Mouse (Mus musculus) hindbrain, embryonic 15.5 days (tissue): ENCODE measurements around the gene Ptprn2. TPM values are rescaled to one million over a fixed set of nuclear protein-coding genes. Genes with fewer than 3 reads are reported as not detected.

Source experiments
- ATAC-seq: fragments of 200-750 bp; cut with Nextera tagmentation; 2 replicates; pipeline ENCODE4 v1.8.0; 2017; ENCODE audit warnings: low read depth, moderate number of reproducible peaks, moderate TSS enrichment; ENCODE audit not compliant: low FRiP score
- H3K27ac ChIP-seq: fragments of 300-500 bp; sonication (generic); replicated peaks from 2 replicates; pipeline ENCODE4 v1.5.1; 2015; ENCODE audit warnings: mild to moderate bottlenecking, inconsistent platforms
- H3K27me3 ChIP-seq: fragments of 300-500 bp; sonication (generic); 2 replicates; pipeline ENCODE4 v1.6.1; 2015; ENCODE audit warnings: control low read depth, inconsistent platforms
- H3K36me3 ChIP-seq: fragments of 300-500 bp; sonication (generic); 2 replicates; pipeline ENCODE4 v1.6.1; 2015; ENCODE audit warnings: control low read depth, inconsistent platforms
- H3K4me1 ChIP-seq: fragments of 300-500 bp; sonication (generic); replicated peaks from 2 replicates; pipeline ENCODE4 v1.6.1; 2015; ENCODE audit warnings: control low read depth, inconsistent platforms
- H3K4me2 ChIP-seq: fragments of 300-500 bp; sonication (generic); 2 replicates; pipeline ENCODE4 v1.6.1; 2015; ENCODE audit warnings: moderate library complexity, mild to moderate bottlenecking, inconsistent platforms
- H3K4me3 ChIP-seq: fragments of 300-500 bp; sonication (generic); 2 replicates; pipeline ENCODE4 v1.5.1; 2015; ENCODE audit warnings: mild to moderate bottlenecking, inconsistent platforms
- H3K9ac ChIP-seq: fragments of 300-500 bp; sonication (generic); 2 replicates; pipeline ENCODE4 v1.6.1; 2015; ENCODE audit warnings: inconsistent platforms
- H3K9me3 ChIP-seq: fragments of 300-500 bp; sonication (generic); 2 replicates; pipeline ENCODE4 v1.6.1; 2016; ENCODE audit warnings: control low read depth, inconsistent platforms
- whole genome bisulfite sequencing: fragments of 180-500 bp; shearing (Covaris S2); methylation state at CpG from one replicate; pipeline ENCODE4 v1.1.7; 2015; 5-methylcytosine and 5-hydroxymethylcytosine counted together
- polyA plus RNA-seq: library from polyadenylated mRNA; unstranded; fragments of >200 nt; fragmentation: Nextera tagmentation; extraction: Ambion mirVana; gene quantifications from 2 replicates; pipeline ENCODE4 v1.2.1, GENCODE M21; 2015

Gene Ptprn2
- polyA plus RNA-seq, 1 experiment from 2014 or later: 14.7 TPM

DNA sequence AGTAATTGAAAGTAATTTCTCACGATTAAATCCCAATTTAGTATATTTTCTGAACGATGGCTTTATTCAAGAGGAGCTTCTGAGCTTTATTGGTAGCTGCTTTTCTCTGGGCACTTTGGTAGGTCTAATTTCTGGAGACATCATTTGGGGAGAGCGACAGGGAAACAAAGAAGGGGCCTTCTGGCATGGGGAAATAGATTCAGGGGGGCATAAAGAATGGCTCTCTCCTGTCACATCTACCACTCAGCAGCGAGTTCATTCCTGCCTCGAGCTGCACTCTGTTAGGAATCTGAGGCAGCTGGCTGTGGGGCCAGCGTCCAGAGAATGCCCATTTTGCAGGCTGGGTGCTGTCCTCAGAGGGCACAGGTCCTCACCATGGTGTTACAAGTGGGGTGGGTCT is 285.4 kb downstream of the Ptprn2 start:
- no peaks in the 10 kb centered on the region for H3K27me3 ChIP-seq
- H3K9me3 ChIP-seq: no peaks in the 10 kb centered on the region
- ATAC-seq: no peak
- H3K9ac ChIP-seq: no peak overlapping the region
- no peak overlapping the region for H3K27ac ChIP-seq
- peaks cover 3% of the 10 kb centered on the region; the same call in 1 of the 2 replicates for H3K4me1 ChIP-seq
- no peak overlapping the region for H3K4me2 ChIP-seq
- H3K36me3 ChIP-seq: no peaks in the 10 kb centered on the region
- WGBS: 56% methylated on average over 6 of the region's 6 CpGs
- H3K4me3 ChIP-seq: no peak overlapping the region

DNA sequence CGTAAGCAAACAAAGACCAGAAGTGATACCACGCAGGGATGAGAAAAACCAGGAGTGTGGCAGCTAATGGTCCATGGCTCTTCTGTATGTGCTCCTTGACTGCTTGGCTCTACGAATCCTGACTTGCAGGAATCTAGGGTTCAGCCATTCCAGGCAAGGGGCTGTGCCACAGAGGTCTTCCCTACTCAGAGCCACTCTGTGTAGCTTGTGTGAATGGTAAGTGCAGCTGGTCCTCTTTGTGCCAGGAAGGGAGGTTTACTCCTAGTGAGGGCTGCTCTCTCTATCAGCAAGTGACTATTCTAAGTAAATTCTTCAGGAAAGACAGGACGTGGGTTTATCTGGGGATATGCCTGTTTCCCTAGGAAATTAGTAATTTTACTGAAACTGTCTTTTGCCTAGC is 286.0 kb downstream of the Ptprn2 start:
- 68% methylated on average over 4 of the region's 4 CpGs for WGBS
- H3K4me3 ChIP-seq: no peak overlapping the region
- ATAC-seq: no peak
- H3K36me3 ChIP-seq: no peaks in the 10 kb centered on the region
- no peaks in the 10 kb centered on the region for H3K9me3 ChIP-seq
- H3K9ac ChIP-seq: no peak overlapping the region
- no peak overlapping the region for H3K27ac ChIP-seq
- no peak overlapping the region for H3K4me2 ChIP-seq
- H3K27me3 ChIP-seq: no peaks in the 10 kb centered on the region
- peaks cover 3% of the 10 kb centered on the region; the same call in 1 of the 2 replicates for H3K4me1 ChIP-seq

DNA sequence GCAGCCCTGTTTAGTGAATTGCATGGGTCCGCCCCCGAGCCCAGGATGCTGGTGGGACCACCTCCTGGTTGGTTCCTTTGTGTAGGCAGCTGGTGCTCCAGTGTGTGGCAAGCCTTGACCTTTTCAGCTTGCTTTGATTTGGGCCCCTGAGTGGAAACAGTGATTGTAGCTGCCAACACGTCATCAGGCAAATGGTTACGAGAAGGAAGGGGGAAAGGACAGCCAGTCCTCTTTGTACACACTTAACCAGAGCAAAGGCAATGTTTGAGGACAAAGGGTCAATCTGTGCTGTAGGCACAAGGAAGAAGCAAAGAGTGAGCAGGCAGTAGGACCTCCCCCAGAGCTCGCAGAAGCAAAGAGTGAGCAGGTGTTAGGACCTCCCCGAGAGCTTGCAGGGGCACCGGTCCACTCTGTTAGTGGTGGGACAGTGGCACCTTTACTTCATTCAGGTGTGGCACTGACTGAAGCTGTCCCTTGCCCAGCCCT is 286.6 kb downstream of the Ptprn2 start:
- no peaks in the 10 kb centered on the region for H3K27me3 ChIP-seq
- no peak overlapping the region for H3K4me2 ChIP-seq
- no peak overlapping the region for H3K9ac ChIP-seq
- no peaks in the 10 kb centered on the region for H3K36me3 ChIP-seq
- no peak overlapping the region for H3K27ac ChIP-seq
- no peaks in the 10 kb centered on the region for H3K9me3 ChIP-seq
- no peak overlapping the region for H3K4me3 ChIP-seq
- WGBS: 38% methylated on average over 7 of the region's 7 CpGs
- ATAC-seq: no peak
- H3K4me1 ChIP-seq: peaks cover 3% of the 10 kb centered on the region; the same call in 1 of the 2 replicates

DNA sequence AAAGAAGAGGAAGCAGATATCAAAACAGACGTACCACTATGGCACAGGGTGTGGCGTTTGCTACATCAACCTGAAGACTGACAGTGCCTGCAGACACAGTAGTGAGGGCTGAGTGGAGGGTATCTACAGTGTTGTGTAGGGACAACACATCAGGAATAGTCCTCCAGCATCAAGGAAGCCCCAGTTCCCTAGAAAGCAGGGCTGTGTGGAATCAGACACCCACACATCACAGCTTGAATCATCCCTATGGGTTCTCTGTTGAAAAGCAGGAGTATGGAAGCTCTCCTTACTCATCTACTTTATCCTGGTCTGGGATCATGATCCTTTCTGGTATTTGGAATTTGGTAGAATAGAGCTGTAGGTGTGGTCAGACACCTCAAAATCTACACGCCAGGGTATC is 287.8 kb downstream of the Ptprn2 start:
- 96% methylated on average over 3 of the region's 3 CpGs for WGBS
- Histone ChIP-seq H3K36me3 (no peaks in the 10 kb centered on the region), H3K9ac (no peak overlapping the region), H3K27ac (no peak overlapping the region), H3K4me1 (peaks cover 3% of the 10 kb centered on the region; the same call in 1 of the 2 replicates), H3K4me2 (no peak overlapping the region), H3K9me3 (no peaks in the 10 kb centered on the region), H3K27me3 (no peaks in the 10 kb centered on the region), H3K4me3 (no peak overlapping the region)
- ATAC-seq: no peak

DNA sequence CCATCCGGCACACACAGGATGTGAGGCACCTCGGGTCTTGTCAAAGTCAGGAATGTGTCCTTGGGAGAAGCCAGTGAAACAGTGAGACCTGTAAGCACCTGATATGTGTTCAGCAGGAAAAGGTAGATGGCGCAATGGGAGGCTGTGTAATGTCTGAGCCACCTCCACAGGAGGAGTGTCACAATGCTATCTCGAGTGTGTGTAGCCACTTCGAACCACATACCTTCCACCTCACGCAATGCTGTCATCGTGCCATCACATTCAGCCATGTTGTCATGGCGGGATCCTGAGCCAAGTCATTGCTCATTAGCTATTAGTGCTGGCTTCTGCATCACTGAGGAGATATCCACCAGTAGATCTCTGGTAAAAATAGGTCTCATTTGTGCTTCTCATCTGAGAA is 290.9 kb downstream of the Ptprn2 start:
- Histone ChIP-seq H3K36me3 (no peaks in the 10 kb centered on the region), H3K27ac (no peak overlapping the region), H3K9me3 (no peaks in the 10 kb centered on the region), H3K4me1 (no peaks in the 10 kb centered on the region), H3K4me3 (no peak overlapping the region), H3K27me3 (no peaks in the 10 kb centered on the region), H3K9ac (no peak overlapping the region), H3K4me2 (no peak overlapping the region)
- ATAC-seq: no peak
- WGBS: 94% methylated on average over 8 of the region's 8 CpGs

DNA sequence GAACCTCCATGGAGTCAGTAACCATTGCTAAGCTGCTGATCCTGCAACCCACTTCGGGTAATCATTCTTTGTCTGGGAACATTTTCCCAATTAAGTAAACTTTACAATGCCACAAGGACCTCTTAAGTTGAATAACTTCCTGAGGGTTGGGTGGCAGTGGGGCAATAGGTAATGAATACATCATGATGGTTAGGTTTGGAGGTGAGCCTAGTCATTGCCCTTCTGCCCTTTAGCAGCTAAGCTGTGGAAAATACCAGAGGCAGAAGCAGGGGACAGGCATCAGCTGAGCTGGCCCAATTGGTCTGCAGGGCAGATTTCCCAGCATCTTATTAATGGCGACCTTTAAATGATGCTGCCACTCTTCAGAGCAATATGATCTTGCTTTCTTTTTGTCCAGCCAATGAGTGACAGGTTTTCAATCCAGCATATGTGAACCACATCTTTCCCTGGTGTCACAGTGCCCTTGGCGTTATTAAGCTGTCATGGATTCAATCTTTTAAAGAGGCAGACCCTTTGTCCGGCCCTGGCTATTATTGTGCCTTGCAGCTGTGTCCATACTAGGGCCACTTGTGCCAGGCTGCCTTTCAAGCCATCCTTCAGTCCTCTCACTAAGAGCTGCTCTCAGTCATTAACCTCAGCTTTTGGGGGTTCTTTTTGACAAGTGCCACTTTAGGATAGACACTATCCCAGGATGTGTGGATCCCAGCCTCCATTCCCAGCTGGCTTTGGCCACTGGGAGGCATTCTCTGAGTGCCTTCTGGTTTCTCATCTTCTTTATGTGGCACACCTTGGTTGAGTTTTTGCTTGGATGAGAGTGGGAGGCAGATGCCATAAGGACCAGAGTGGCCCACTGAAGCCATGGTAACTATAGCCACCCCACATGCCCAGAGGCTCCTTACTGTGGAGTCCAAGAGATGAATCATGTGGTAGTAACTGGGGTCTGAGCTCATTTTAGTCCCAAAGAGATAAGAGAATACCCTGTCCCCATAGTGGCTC is 292.9 kb downstream of the Ptprn2 start:
- Histone ChIP-seq H3K4me3 (no peak overlapping the region), H3K27ac (no peak overlapping the region), H3K4me2 (no peak overlapping the region), H3K9ac (no peak overlapping the region), H3K4me1 (no peaks in the 10 kb centered on the region), H3K9me3 (no peaks in the 10 kb centered on the region), H3K36me3 (no peaks in the 10 kb centered on the region), H3K27me3 (no peaks in the 10 kb centered on the region)
- no peak for ATAC-seq
- WGBS: 42% methylated on average over 4 of the region's 4 CpGs

DNA sequence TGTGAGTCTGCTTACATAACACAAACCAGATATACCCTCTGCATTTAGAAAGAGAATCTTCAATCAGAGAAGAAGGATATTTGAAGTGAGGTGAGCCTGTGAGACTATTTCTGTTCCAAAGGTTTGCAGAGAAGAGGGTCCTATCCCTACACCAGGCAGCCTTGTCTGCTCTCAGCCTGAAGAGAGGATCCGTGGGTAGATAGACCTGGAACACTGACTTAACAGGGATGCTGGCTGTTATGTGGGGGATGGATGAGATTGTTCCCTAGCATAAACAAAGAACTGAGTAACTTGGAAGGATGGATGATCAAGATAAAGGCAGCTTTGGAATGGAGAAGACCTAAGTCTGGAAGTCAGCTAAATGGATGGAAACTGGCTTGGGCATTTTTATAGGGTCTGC is 294.9 kb downstream of the Ptprn2 start:
- Histone ChIP-seq H3K9me3 (no peaks in the 10 kb centered on the region), H3K4me3 (no peak overlapping the region), H3K4me1 (no peaks in the 10 kb centered on the region), H3K27ac (no peak overlapping the region), H3K27me3 (no peaks in the 10 kb centered on the region), H3K4me2 (no peak overlapping the region), H3K36me3 (no peaks in the 10 kb centered on the region), H3K9ac (no peak overlapping the region)
- 95% methylated on average over 1 of the region's 1 CpGs for WGBS
- ATAC-seq: no peak

DNA sequence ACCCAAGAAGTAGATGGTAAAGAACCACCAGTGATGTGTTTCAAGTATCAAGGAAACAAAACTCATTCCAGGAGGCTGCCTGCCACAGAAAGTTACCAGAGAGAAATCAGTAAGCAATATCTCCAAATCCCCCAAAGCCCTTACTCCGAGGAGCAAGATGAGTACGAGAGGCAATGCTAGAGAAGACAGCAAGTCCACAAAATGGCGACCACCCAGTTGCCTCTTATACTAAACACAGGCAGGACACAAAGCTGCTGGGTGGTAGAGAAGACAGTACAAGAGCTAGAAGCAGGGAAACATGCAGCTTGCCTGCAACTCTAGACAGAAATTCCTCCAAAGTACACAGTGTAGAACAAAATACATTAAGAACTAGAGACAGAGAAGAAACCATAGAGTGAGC is 300.2 kb downstream of the Ptprn2 start:
- H3K4me1 ChIP-seq: no peaks in the 10 kb centered on the region
- no peak overlapping the region for H3K4me3 ChIP-seq
- no peaks in the 10 kb centered on the region for H3K9me3 ChIP-seq
- WGBS: 90% methylated on average over 3 of the region's 3 CpGs
- no peak overlapping the region for H3K27ac ChIP-seq
- ATAC-seq: no peak
- no peak overlapping the region for H3K9ac ChIP-seq
- H3K36me3 ChIP-seq: no peaks in the 10 kb centered on the region
- H3K4me2 ChIP-seq: no peak overlapping the region
- no peaks in the 10 kb centered on the region for H3K27me3 ChIP-seq

DNA sequence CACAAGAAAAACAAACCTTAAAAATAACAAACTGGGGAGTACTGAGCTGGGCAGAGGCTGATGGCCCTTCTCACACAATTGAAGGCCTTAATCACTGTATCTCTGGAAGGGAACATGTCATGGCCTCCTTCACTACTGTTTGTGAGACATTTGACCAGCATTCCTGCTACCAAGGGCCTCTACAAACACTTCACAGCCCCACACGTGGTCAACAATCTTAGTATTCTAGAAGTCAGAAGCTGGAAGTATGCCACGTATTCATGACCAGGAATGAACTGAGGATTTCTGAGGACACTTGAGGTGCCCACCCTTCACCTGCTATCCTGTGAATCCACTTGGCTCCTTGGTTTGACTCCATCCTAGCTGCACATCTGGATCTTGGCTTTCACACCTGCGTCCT is 302.8 kb downstream of the Ptprn2 start:
- Histone ChIP-seq H3K27ac (no peak overlapping the region), H3K4me1 (no peaks in the 10 kb centered on the region), H3K9me3 (no peaks in the 10 kb centered on the region), H3K27me3 (no peaks in the 10 kb centered on the region), H3K4me3 (no peak overlapping the region), H3K4me2 (no peak overlapping the region), H3K36me3 (no peaks in the 10 kb centered on the region), H3K9ac (no peak overlapping the region)
- 89% methylated on average over 3 of the region's 3 CpGs for WGBS
- no peak for ATAC-seq

DNA sequence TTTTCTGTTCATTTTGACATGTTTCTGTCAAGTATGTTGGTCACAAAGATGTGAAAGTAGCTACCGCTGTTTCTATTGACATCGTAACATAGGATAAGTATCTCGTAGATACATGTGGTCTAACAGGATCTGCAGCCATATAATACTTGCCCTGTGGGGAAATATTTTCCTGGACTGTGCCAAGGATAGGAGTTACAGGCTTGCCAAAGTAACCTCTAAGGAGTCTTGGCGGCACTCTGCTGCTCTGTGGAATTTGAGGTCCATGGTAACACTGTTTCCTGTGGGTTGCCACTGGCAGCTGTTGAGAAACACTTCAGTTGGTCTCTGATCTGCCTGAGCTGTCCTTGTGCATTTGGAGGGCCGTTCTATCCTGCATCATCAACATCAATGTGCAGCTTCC is 317.8 kb downstream of the Ptprn2 start:
- 88% methylated on average over 5 of the region's 5 CpGs for WGBS
- no peak overlapping the region for H3K4me2 ChIP-seq
- H3K27me3 ChIP-seq: no peaks in the 10 kb centered on the region
- H3K36me3 ChIP-seq: no peaks in the 10 kb centered on the region
- H3K4me3 ChIP-seq: no peak overlapping the region
- H3K27ac ChIP-seq: no peak overlapping the region
- peaks cover 17% of the 10 kb centered on the region for H3K4me1 ChIP-seq
- no peak for ATAC-seq
- no peaks in the 10 kb centered on the region for H3K9me3 ChIP-seq
- no peak overlapping the region for H3K9ac ChIP-seq

DNA sequence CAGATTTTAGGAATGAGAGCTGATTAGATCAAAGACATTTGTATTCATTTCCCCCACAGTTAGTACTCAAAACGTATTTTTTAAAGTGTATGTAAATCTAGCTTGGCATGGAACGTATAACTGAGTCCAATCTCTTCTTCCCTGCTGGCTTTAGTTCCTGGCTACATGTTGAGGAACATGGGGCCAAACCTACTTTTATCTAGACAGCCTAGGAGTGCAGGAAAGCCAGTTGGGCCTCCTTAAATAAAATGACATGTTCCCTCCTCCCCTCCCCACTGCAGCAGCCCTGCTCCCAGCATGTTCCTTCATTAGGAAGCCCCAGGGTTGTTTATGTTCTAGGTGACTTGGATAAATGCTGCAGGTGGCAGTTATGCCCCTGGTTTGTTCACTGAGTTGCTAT is 319.2 kb downstream of the Ptprn2 start:
- Histone ChIP-seq H3K4me3 (no peak overlapping the region), H3K9ac (no peak overlapping the region)
- WGBS: 67% methylated on average over 2 of the region's 2 CpGs

DNA sequence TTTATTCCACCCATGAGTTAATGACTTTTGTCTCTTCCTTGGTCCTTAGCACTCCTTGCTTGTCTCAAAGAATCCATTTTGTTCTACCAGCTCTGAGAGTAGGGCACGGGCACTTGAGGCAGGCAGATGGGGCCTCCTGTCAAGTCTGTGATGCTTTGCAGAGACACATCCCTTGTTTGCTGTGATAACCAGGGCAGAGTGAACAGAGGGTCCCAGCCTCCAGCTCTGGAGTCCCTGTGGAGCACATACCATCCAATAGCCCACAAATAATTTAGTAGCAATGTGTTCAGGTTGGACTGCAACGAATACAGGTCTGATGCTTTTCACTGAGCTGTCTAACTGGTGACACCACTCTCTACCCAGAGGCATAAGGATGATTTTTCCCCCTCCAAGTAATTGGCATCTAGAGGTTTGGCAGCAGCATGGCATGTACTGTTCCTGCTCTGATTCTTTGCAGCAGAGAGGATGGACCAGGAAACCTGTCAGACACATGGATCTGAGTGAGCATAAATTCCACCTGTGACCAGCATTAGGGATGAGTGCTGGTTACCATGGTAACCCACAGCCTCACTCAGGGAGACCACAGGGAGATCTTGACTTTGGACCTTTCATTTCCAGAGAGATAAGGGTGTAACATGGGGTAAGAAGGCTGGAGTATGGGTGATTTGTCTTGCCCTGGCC is 319.7 kb downstream of the Ptprn2 start:
- Histone ChIP-seq H3K27me3 (no peaks in the 10 kb centered on the region), H3K4me2 (no peak overlapping the region), H3K9ac (no peak overlapping the region), H3K9me3 (no peaks in the 10 kb centered on the region), H3K36me3 (no peaks in the 10 kb centered on the region), H3K4me3 (no peak overlapping the region), H3K27ac (peak overlapping the region; percentile 22; the same call in 1 of the 2 replicates), H3K4me1 (peaks cover 17% of the 10 kb centered on the region)
- peak; percentile 56; the same call in 1 of the 2 replicates for ATAC-seq
- 47% methylated on average over 2 of the region's 2 CpGs for WGBS

More for the DNA sequence above, 319.2 kb downstream of the Ptprn2 start:
- Histone ChIP-seq H3K36me3 (no peaks in the 10 kb centered on the region), H3K27ac (no peak overlapping the region), H3K4me2 (no peak overlapping the region), H3K4me1 (peaks cover 17% of the 10 kb centered on the region), H3K9me3 (no peaks in the 10 kb centered on the region), H3K27me3 (no peaks in the 10 kb centered on the region)
- no peak for ATAC-seq
